Mouse (Mus musculus) forebrain, postnatal 0 days (tissue): Measurements from ENCODE around the gene Eml3. TPM values are rescaled to one million over a fixed set of nuclear protein-coding genes. Genes with fewer than 3 reads are reported as not detected.
"Not testable (repeated sequence)": the region's sequence is repeated elsewhere in the genome, so short reads cannot be mapped to it uniquely, and the experiment has no call there.

ENCODE experiments used
- ATAC-seq: fragments of 200-750 bp; cut with Nextera tagmentation; 2 replicates; pipeline ENCODE4 v1.8.0; 2017; ENCODE audit warnings: mild to moderate bottlenecking, moderate library complexity
- DNase-seq: peaks from one replicate; pipeline ENCODE4 v3.0.0-alpha.2; 2015
- H3K27ac ChIP-seq: fragments of 300-500 bp; sonication (generic); 2 replicates; pipeline ENCODE4 v1.5.1; 2014; ENCODE audit warnings: low read depth, mild to moderate bottlenecking, antibody characterized with exemption, low read length, moderate library complexity, mixed read lengths
- H3K27me3 ChIP-seq: fragments of 300-500 bp; sonication (generic); 2 replicates; pipeline ENCODE4 v1.6.1; 2014; ENCODE audit warnings: mild to moderate bottlenecking, low read length, mixed read lengths; ENCODE audit not compliant: insufficient read depth
- H3K36me3 ChIP-seq: fragments of 300-500 bp; sonication (generic); 2 replicates; pipeline ENCODE4 v1.6.1; 2014; ENCODE audit warnings: mild to moderate bottlenecking, moderate library complexity; ENCODE audit not compliant: insufficient read depth
- H3K4me1 ChIP-seq: fragments of 300-500 bp; sonication (generic); 2 replicates; pipeline ENCODE4 v1.6.1; 2014; ENCODE audit warnings: antibody characterized with exemption; ENCODE audit not compliant: insufficient read depth
- H3K4me2 ChIP-seq: fragments of 300-500 bp; sonication (generic); 2 replicates; pipeline ENCODE4 v1.6.1; 2014; ENCODE audit warnings: low read depth, mild to moderate bottlenecking, moderate library complexity
- H3K4me3 ChIP-seq: fragments of 300-500 bp; sonication (generic); 2 replicates; pipeline ENCODE4 v1.5.1; 2014; ENCODE audit warnings: low read depth, low read length, mixed read lengths
- H3K9ac ChIP-seq: fragments of 300-500 bp; sonication (generic); 2 replicates; pipeline ENCODE4 v1.6.1; 2014; ENCODE audit warnings: mild to moderate bottlenecking
- H3K9me3 ChIP-seq: fragments of 300-500 bp; sonication (generic); 2 replicates; pipeline ENCODE4 v1.6.1; 2016; ENCODE audit warnings: low read length
- CTCF ChIP-seq: sonication (generic); IDR thresholded peaks from 2 replicates; pipeline ENCODE4 v1.5.1; 2016; ENCODE audit warnings: antibody characterized with exemption, control low read depth, low read depth
- WGBS: fragments of 180-500 bp; shearing (Covaris S2); extraction: QIAGEN DNeasy Blood & Tissue Kit; methylation state at CpG from one replicate; pipeline ENCODE4 v1.1.7; 2014; 5-methylcytosine and 5-hydroxymethylcytosine counted together
- polyA plus RNA-seq: library from polyadenylated mRNA; unstranded; fragments of >200 nt; fragmentation: Nextera tagmentation; extraction: Ambion mirVana; gene quantifications from 2 replicates; pipeline ENCODE4 v1.2.1, GENCODE M21; 2015
- total RNA-seq: library from RNA; depleted of rRNA; stranded (reverse); fragments of >200 nt; gene quantifications from 2 replicates; pipeline ENCODE4 v1.2.3, GENCODE M21; 2014

The Eml3 gene
- total and polyA plus RNA-seq, 2 experiments from 2014 or later = 7.3 to 8.1 TPM

GRCm38 (mm10) chr19:8966198-8966589, 36.8 kb downstream of the Eml3 start:
- H3K4me2 ChIP-seq = peak overlapping the region; percentile 44
- ATAC-seq (no peak), DNase-seq (no peak)
- peak overlapping the region; percentile 34 for H3K9ac ChIP-seq
- no peaks in the 10 kb centered on the region; the same call in 1 of the 2 replicates for H3K4me1 ChIP-seq
- TF ChIP-seq CTCF = no peak
- peak overlapping the region; percentile 78 for H3K27ac ChIP-seq
- H3K9me3 ChIP-seq = no peaks in the 10 kb centered on the region
- no peaks in the 10 kb centered on the region for H3K27me3 ChIP-seq
- WGBS = 38% methylated on average over 5 of the region's 5 CpGs
- H3K4me3 ChIP-seq = peak overlapping the region; percentile 80
- H3K36me3 ChIP-seq = peaks cover 68% of the 10 kb centered on the region

DNA sequence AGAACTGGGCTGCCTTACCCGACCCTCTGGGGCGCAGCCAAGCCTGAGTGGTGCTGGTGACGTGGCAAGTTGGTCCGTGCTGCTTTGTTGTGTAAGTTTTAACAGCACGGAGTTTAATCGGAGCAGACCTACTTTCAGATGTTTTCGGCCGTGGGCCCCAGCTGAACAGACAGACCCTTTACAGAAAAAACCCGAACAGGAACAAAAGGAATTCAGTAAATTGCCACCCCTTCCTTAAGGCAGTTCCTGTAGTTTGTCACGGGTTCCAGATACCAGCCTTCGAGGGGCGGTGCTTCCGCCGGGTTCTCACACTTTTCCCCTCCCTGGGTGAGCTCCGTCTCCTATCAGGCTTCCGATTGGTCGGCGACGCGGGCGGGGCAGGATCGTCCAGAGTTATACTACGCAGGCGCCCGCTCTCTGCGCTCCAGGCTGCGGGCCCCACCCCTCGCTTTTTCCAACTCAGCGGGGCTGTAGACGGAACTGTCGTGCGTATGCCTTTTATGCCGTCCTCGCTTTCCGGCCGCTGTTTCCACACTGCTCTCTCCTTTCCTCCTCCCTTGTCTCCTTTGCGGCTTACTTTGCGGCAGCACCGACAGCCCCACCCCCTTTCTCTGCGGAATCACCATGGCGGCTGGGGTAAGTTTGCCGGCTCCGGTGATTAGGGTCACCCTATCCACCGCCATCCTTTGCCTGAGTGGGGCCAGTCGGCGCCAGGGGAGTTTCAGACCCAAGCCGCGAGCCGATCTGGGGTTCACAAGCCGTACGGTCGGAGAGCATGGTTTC, 37.4 kb downstream of the Eml3 start, which contains the start of gene Eef1g:
Gene Eef1g, plus strand, starts transcription at position 452 of the 783 bp plus-strand sequence.
- Histone ChIP-seq H3K27ac (peak within 1 kb of the TSS; percentile 79), H3K4me3 (peak within 1 kb of the TSS; percentile 80), H3K4me1 (no peaks in the 10 kb centered on the region; the same call in 1 of the 2 replicates), H3K4me2 (peak within 1 kb of the TSS; percentile 75), H3K36me3 (peaks cover 68% of the 10 kb centered on the region), H3K9ac (peak within 1 kb of the TSS; percentile 75), H3K27me3 (no peaks in the 10 kb centered on the region), H3K9me3 (no peaks in the 10 kb centered on the region)
- peak; percentile 99 for DNase-seq
- ATAC-seq = peak; percentile 99
- TF ChIP-seq CTCF = no peak
- WGBS = under 1% methylated on average over 51 of the region's 52 CpGs

DNA sequence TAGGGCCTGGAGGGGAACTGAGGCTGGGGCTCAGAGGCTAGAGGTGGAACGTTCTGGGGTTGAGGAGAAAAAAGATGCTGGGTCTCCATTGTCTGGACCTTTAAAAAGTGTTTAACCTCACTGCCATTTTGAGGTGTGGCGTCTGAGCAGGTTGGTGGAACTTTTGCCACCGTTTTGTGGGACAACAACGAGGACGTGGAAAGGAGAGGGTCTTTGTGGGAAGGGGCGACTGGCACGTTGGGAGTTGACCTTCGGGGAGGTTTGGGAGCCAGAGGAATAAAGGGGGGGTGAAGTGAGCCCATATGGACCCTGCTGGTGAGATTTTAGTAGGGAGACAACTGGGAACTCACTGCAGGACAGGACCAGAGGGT, 38.0 kb downstream of the Eml3 start:
- peak overlapping the region; percentile 80 for H3K4me3 ChIP-seq
- 0% methylated on average over 8 of the region's 8 CpGs for WGBS
- no peak for TF ChIP-seq CTCF
- peak overlapping the region; percentile 75 for H3K9ac ChIP-seq
- ATAC-seq = no peak
- H3K27me3 ChIP-seq = no peaks in the 10 kb centered on the region
- peak overlapping the region; percentile 79 for H3K27ac ChIP-seq
- no peak for DNase-seq
- H3K36me3 ChIP-seq = peaks cover 69% of the 10 kb centered on the region
- peak overlapping the region; percentile 75 for H3K4me2 ChIP-seq
- no peaks in the 10 kb centered on the region; the same call in 1 of the 2 replicates for H3K4me1 ChIP-seq
- no peaks in the 10 kb centered on the region for H3K9me3 ChIP-seq

- H3K27ac ChIP-seq = peak overlapping the region; percentile 79
- no peaks in the 10 kb centered on the region for H3K27me3 ChIP-seq
- H3K4me3 ChIP-seq = peak overlapping the region; percentile 80
- peak overlapping the region; percentile 75 for H3K4me2 ChIP-seq
- TF ChIP-seq CTCF = no peak
- ATAC-seq = no peak
- H3K9ac ChIP-seq = peak overlapping the region; percentile 75
- DNase-seq = no peak
- no peaks in the 10 kb centered on the region; the same call in 1 of the 2 replicates for H3K4me1 ChIP-seq
- peaks cover 69% of the 10 kb centered on the region for H3K36me3 ChIP-seq
- H3K9me3 ChIP-seq = no peaks in the 10 kb centered on the region
- WGBS = 16% methylated on average over 9 of the region's 9 CpGs
Observed at GRCm38 (mm10) chr19:8967893-8968292, 38.5 kb downstream of the Eml3 start.

GRCm38 (mm10) chr19:8972491-8972890, 43.1 kb downstream of the Eml3 start:
- H3K9ac ChIP-seq, H3K9me3 ChIP-seq, H3K4me2 ChIP-seq, H3K4me3 ChIP-seq, H3K27ac ChIP-seq, H3K4me1 ChIP-seq, H3K27me3 ChIP-seq, ATAC-seq, DNase-seq: not testable (repeated sequence)
- WGBS = 92% methylated on average over 8 of the region's 8 CpGs
- H3K36me3 ChIP-seq = peaks cover 67% of the 10 kb centered on the region

GRCm38 (mm10) chr19:8974638-8975037, 45.3 kb downstream of the Eml3 start:
- no peaks in the 10 kb centered on the region for H3K27me3 ChIP-seq
- H3K4me1 ChIP-seq = no peaks in the 10 kb centered on the region
- no peak overlapping the region for H3K27ac ChIP-seq
- no peak for ATAC-seq
- no peak overlapping the region for H3K4me2 ChIP-seq
- no peak overlapping the region for H3K4me3 ChIP-seq
- no peak overlapping the region for H3K9ac ChIP-seq
- no peak for TF ChIP-seq CTCF
- no peaks in the 10 kb centered on the region for H3K9me3 ChIP-seq
- WGBS = 86% methylated on average over 1 of the region's 1 CpGs
- H3K36me3 ChIP-seq = peaks cover 82% of the 10 kb centered on the region
- DNase-seq = no peak

GRCm38 (mm10) chr19:8975491-8975890, 46.1 kb downstream of the Eml3 start:
- WGBS = 94% methylated on average over 2 of the region's 2 CpGs

More at GRCm38 (mm10) chr19:8975491-8975890, 46.1 kb downstream of the Eml3 start:
- no peak overlapping the region for H3K9ac ChIP-seq
- H3K9me3 ChIP-seq = no peaks in the 10 kb centered on the region
- H3K4me1 ChIP-seq = no peaks in the 10 kb centered on the region
- H3K36me3 ChIP-seq = peaks cover 82% of the 10 kb centered on the region
- DNase-seq (no peak), ATAC-seq (no peak)
- TF ChIP-seq CTCF = no peak
- H3K4me3 ChIP-seq = no peak overlapping the region
- H3K27me3 ChIP-seq = no peaks in the 10 kb centered on the region
- H3K27ac ChIP-seq = no peak overlapping the region
- H3K4me2 ChIP-seq = no peak overlapping the region
